Mouse (Mus musculus): ENCODE measurements around the gene Tcf7l2. TPM values are rescaled to one million over a fixed set of nuclear protein-coding genes. Genes with fewer than 3 reads are reported as not detected.

Gene Tcf7l2
- polyA plus RNA-seq, 2 experiments: 7.8 to 18.4 TPM

GRCm38 (mm10) chr19:55794946-55795340 is 53.3 kb downstream of the Tcf7l2 start:
- Histone ChIP-seq H3K27ac (no peak overlapping the region), H3K36me3 (replicated peaks; ENCODE audit: control insufficient read depth, insufficient read depth, low read depth) (no peaks in the 10 kb centered on the region), H3K9ac (replicated peaks) (no peak overlapping the region), H3K4me1 (replicated peaks; ENCODE audit: control insufficient read depth in 2 of 2, insufficient read depth in 2 of 2, low read length in 1 of 2) (peaks cover 0 to 7% of the 10 kb centered on the region in 2 experiments; a peak in 2 of 4 replicates), H3K4me2 (ENCODE audit: low read depth) (no peak overlapping the region), H3K27me3 (ENCODE audit: control insufficient read depth, insufficient read depth, low read length) (no peaks in the 10 kb centered on the region), H3K9me3 (ENCODE audit: control insufficient read depth, low read length) (no peaks in the 10 kb centered on the region), H3K4me3 (ENCODE audit: insufficient read depth in 1 of 2, low read depth in 2 of 2, low read length in 2 of 2) (no peak overlapping the region)
- DNase-seq (ENCODE audit: low read depth in 3 of 3, low spot score in 3 of 3) (no peak), ATAC-seq (ENCODE audit: insufficient read depth) (no peak)
- WGBS (ENCODE audit: insufficient replicate concordance): 68% methylated on average over 5 of the region's 5 CpGs
- TF ChIP-seq EP300 (IDR thresholded peaks at IDR 0.05; ENCODE audit: low read depth) (no peak), CTCF (IDR thresholded peaks at IDR 0.05; ENCODE audit: low read depth) (no peak)

DNA sequence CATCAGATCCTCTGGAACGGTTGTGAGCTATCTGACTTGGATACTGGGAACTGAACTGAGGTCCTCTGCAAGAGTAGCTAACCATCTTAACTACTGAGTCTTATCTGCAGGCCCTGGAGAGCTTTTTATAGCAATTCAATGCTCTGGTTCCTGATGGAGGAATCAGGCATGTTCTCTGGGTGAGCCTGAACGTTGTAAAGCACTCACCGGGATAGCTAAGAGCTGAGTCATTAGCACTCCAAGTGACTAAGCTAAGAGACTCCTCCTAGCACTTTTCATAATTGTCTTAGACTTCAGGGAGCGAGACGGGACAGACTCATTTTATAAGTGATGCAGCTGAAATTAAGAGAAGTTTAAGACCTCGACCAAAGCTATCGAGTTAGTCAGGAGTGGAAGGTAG is 53.7 kb downstream of the Tcf7l2 start:
- TF ChIP-seq EP300 (IDR thresholded peaks at IDR 0.05; ENCODE audit: low read depth): no peak
- no peak for TF ChIP-seq CTCF (IDR thresholded peaks at IDR 0.05; ENCODE audit: low read depth)
- no peaks in the 10 kb centered on the region for H3K9me3 ChIP-seq (ENCODE audit: control insufficient read depth, low read length)
- H3K27me3 ChIP-seq (ENCODE audit: control insufficient read depth, insufficient read depth, low read length): no peaks in the 10 kb centered on the region
- H3K4me2 ChIP-seq (ENCODE audit: low read depth): no peak overlapping the region
- no peak overlapping the region for H3K4me3 ChIP-seq (ENCODE audit: insufficient read depth in 1 of 2, low read depth in 2 of 2, low read length in 2 of 2)
- H3K4me1 ChIP-seq (replicated peaks; ENCODE audit: control insufficient read depth in 2 of 2, insufficient read depth in 2 of 2, low read length in 1 of 2): peaks cover 0 to 7% of the 10 kb centered on the region in 2 experiments; a peak in 2 of 4 replicates
- H3K36me3 ChIP-seq (replicated peaks; ENCODE audit: control insufficient read depth, insufficient read depth, low read depth): no peaks in the 10 kb centered on the region
- H3K27ac ChIP-seq: no peak overlapping the region
- DNase-seq (ENCODE audit: low read depth in 3 of 3, low spot score in 3 of 3): no peak
- H3K9ac ChIP-seq (replicated peaks): no peak overlapping the region
- WGBS (ENCODE audit: insufficient replicate concordance): 55% methylated on average over 7 of the region's 7 CpGs
- no peak for ATAC-seq (ENCODE audit: insufficient read depth)

- Histone ChIP-seq H3K4me2 (ENCODE audit: low read depth) (no peak overlapping the region), H3K9ac (replicated peaks) (no peak overlapping the region), H3K9me3 (ENCODE audit: control insufficient read depth, low read length) (no peaks in the 10 kb centered on the region), H3K27me3 (ENCODE audit: control insufficient read depth, insufficient read depth, low read length) (no peaks in the 10 kb centered on the region), H3K36me3 (replicated peaks; ENCODE audit: control insufficient read depth, insufficient read depth, low read depth) (no peaks in the 10 kb centered on the region), H3K27ac (no peak overlapping the region), H3K4me3 (ENCODE audit: insufficient read depth in 1 of 2, low read depth in 2 of 2, low read length in 2 of 2) (no peak overlapping the region), H3K4me1 (replicated peaks; ENCODE audit: control insufficient read depth in 2 of 2, insufficient read depth in 2 of 2, low read length in 1 of 2) (peaks cover 0 to 4% of the 10 kb centered on the region in 2 experiments; a peak in 2 of 4 replicates)
- no peak for ATAC-seq (ENCODE audit: insufficient read depth)
- 59% methylated on average over 3 of the region's 3 CpGs for WGBS (ENCODE audit: insufficient replicate concordance)
- no peak for TF ChIP-seq EP300 (IDR thresholded peaks at IDR 0.05; ENCODE audit: low read depth)
- no peak for TF ChIP-seq CTCF (IDR thresholded peaks at IDR 0.05; ENCODE audit: low read depth)
- no peak for DNase-seq (ENCODE audit: low read depth in 3 of 3, low spot score in 3 of 3)
These were observed 56.2 kb downstream of the Tcf7l2 start for GRCm38 (mm10) chr19:55797834-55798233.

DNA sequence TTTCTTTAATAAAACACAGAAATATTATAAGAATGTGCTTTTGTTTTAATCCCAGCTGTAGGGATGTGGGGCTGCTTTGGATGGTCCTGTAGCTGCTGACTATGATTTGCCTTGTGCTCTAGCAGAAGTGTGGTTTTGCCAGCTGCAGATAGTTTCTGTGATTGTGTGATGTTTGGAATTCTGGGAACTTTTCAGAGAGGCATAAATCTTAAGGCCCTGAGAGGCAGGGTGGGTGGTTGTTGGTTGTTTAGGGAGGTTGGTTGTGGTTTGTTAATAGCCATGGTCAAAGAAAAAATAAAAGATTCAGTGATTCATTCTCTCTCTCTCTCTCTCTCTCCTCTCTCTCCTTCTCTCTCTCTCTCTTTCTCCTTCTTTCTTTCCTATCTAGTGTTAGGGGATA is 57.8 kb downstream of the Tcf7l2 start:
- H3K27ac ChIP-seq: no peak overlapping the region
- no peak overlapping the region for H3K4me3 ChIP-seq (ENCODE audit: insufficient read depth in 1 of 2, low read depth in 2 of 2, low read length in 2 of 2)
- ATAC-seq (ENCODE audit: insufficient read depth) (no peak), DNase-seq (ENCODE audit: low read depth in 3 of 3, low spot score in 3 of 3) (no peak)
- no peak overlapping the region for H3K4me2 ChIP-seq (ENCODE audit: low read depth)
- TF ChIP-seq EP300 (IDR thresholded peaks at IDR 0.05; ENCODE audit: low read depth) (no peak), CTCF (IDR thresholded peaks at IDR 0.05; ENCODE audit: low read depth) (no peak)
- no peaks in the 10 kb centered on the region for H3K9me3 ChIP-seq (ENCODE audit: control insufficient read depth, low read length)
- H3K4me1 ChIP-seq (replicated peaks; ENCODE audit: control insufficient read depth in 2 of 2, insufficient read depth in 2 of 2, low read length in 1 of 2): peaks cover 0 to 6% of the 10 kb centered on the region in 2 experiments; a peak in 2 of 4 replicates
- H3K27me3 ChIP-seq (ENCODE audit: control insufficient read depth, insufficient read depth, low read length): no peaks in the 10 kb centered on the region
- H3K36me3 ChIP-seq (replicated peaks; ENCODE audit: control insufficient read depth, insufficient read depth, low read depth): no peaks in the 10 kb centered on the region
- no peak overlapping the region for H3K9ac ChIP-seq (replicated peaks)

GRCm38 (mm10) chr19:55800059-55800458 is 58.4 kb downstream of the Tcf7l2 start:
- H3K4me3 ChIP-seq (ENCODE audit: insufficient read depth in 1 of 2, low read depth in 2 of 2, low read length in 2 of 2): no peak overlapping the region
- H3K4me2 ChIP-seq (ENCODE audit: low read depth): no peak overlapping the region
- H3K27ac ChIP-seq: no peak overlapping the region
- peaks cover 0 to 5% of the 10 kb centered on the region in 2 experiments; a peak in 1 of 4 replicates for H3K4me1 ChIP-seq (replicated peaks; ENCODE audit: control insufficient read depth in 2 of 2, insufficient read depth in 2 of 2, low read length in 1 of 2)
- 69% methylated on average over 4 of the region's 4 CpGs for WGBS (ENCODE audit: insufficient replicate concordance)
- ATAC-seq (ENCODE audit: insufficient read depth) (no peak), DNase-seq (ENCODE audit: low read depth in 3 of 3, low spot score in 3 of 3) (no peak)
- no peak overlapping the region for H3K9ac ChIP-seq (replicated peaks)
- H3K9me3 ChIP-seq (ENCODE audit: control insufficient read depth, low read length): no peaks in the 10 kb centered on the region
- no peaks in the 10 kb centered on the region for H3K36me3 ChIP-seq (replicated peaks; ENCODE audit: control insufficient read depth, insufficient read depth, low read depth)
- H3K27me3 ChIP-seq (ENCODE audit: control insufficient read depth, insufficient read depth, low read length): no peaks in the 10 kb centered on the region
- no peak for TF ChIP-seq EP300 (IDR thresholded peaks at IDR 0.05; ENCODE audit: low read depth)
- no peak for TF ChIP-seq CTCF (IDR thresholded peaks at IDR 0.05; ENCODE audit: low read depth)

Data from liver, embryonic 14.5 days (tissue).